Mouse (Mus musculus): Measurements from ENCODE around the gene Enox2. TPM values are rescaled to one million over a fixed set of nuclear protein-coding genes. Genes with fewer than 3 reads are reported as not detected.
"Not testable (repeated sequence)": the region's sequence is repeated elsewhere in the genome, so short reads cannot be mapped to it uniquely, and the experiment has no call there.

Gene Enox2
- polyA plus RNA-seq, 2 experiments = 2.2 to 3.1 TPM

- H3K27ac ChIP-seq = no peak overlapping the region
- ATAC-seq (ENCODE audit: insufficient read depth) (no peak), DNase-seq (ENCODE audit: low read depth in 3 of 3, low spot score in 3 of 3) (no peak)
- no peaks in the 10 kb centered on the region for H3K4me1 ChIP-seq (replicated peaks; ENCODE audit: control insufficient read depth in 2 of 2, insufficient read depth in 2 of 2, low read length in 1 of 2)
- no peak overlapping the region for H3K9ac ChIP-seq (replicated peaks)
- no peak overlapping the region for H3K4me3 ChIP-seq (ENCODE audit: insufficient read depth in 1 of 2, low read depth in 2 of 2, low read length in 2 of 2)
- 65% methylated on average over 3 of the region's 3 CpGs for WGBS (ENCODE audit: insufficient replicate concordance)
- H3K4me2 ChIP-seq (ENCODE audit: low read depth) = no peak overlapping the region
- H3K36me3 ChIP-seq (replicated peaks; ENCODE audit: control insufficient read depth, insufficient read depth, low read depth) = no peaks in the 10 kb centered on the region
- H3K27me3 ChIP-seq (ENCODE audit: control insufficient read depth, insufficient read depth, low read length) = no peaks in the 10 kb centered on the region
- TF ChIP-seq EP300 (IDR thresholded peaks at IDR 0.05; ENCODE audit: low read depth) (no peak), CTCF (IDR thresholded peaks at IDR 0.05; ENCODE audit: low read depth) (no peak)
- H3K9me3 ChIP-seq (ENCODE audit: control insufficient read depth, low read length) = no peaks in the 10 kb centered on the region
These were observed 109.4 kb downstream of the Enox2 start for GRCm38 (mm10) chrX:49178670-49179069.

DNA sequence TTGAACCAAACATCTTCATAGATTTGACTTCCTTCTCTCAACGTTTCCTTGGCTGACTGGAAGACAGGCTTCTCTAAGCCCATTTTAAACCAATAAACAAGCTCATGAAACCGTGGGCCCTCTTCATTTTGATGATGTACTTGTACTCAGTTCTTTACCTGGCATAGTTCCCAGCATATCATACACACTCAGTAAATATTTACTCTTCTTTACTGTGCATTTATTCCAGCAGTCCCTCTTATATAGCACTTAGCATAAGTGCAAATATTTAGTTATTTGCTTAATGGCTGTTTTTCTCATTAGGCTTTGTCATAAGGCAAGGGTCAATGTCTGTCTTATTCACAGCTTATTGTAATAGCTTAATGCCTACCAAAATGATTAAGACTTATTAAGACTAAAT is 133.8 kb downstream of the Enox2 start:
- H3K9me3 ChIP-seq (ENCODE audit: control insufficient read depth, low read length) = no peaks in the 10 kb centered on the region
- no peak for TF ChIP-seq CTCF (IDR thresholded peaks at IDR 0.05; ENCODE audit: low read depth)
- no peak for TF ChIP-seq EP300 (IDR thresholded peaks at IDR 0.05; ENCODE audit: low read depth)
- ATAC-seq (ENCODE audit: insufficient read depth) (no peak), DNase-seq (ENCODE audit: low read depth in 3 of 3, low spot score in 3 of 3) (no peak)
- 54% methylated on average over 2 of the region's 2 CpGs for WGBS (ENCODE audit: insufficient replicate concordance)
- H3K27ac ChIP-seq = no peak overlapping the region
- no peak overlapping the region for H3K4me3 ChIP-seq (ENCODE audit: insufficient read depth in 1 of 2, low read depth in 2 of 2, low read length in 2 of 2)
- no peaks in the 10 kb centered on the region for H3K36me3 ChIP-seq (replicated peaks; ENCODE audit: control insufficient read depth, insufficient read depth, low read depth)
- H3K4me1 ChIP-seq (replicated peaks; ENCODE audit: control insufficient read depth in 2 of 2, insufficient read depth in 2 of 2, low read length in 1 of 2) = no peaks in the 10 kb centered on the region
- H3K9ac ChIP-seq (replicated peaks) = no peak overlapping the region
- H3K27me3 ChIP-seq (ENCODE audit: control insufficient read depth, insufficient read depth, low read length) = no peaks in the 10 kb centered on the region
- H3K4me2 ChIP-seq (ENCODE audit: low read depth) = no peak overlapping the region

- DNase-seq (ENCODE audit: low read depth in 3 of 3, low spot score in 3 of 3) (no peak), ATAC-seq (ENCODE audit: insufficient read depth) (no peak)
- no peak overlapping the region for H3K27ac ChIP-seq
- no peaks in the 10 kb centered on the region for H3K27me3 ChIP-seq (ENCODE audit: control insufficient read depth, insufficient read depth, low read length)
- WGBS (ENCODE audit: insufficient replicate concordance) = 76% methylated on average over 3 of the region's 3 CpGs
- H3K9ac ChIP-seq (replicated peaks) = no peak overlapping the region
- no peaks in the 10 kb centered on the region for H3K36me3 ChIP-seq (replicated peaks; ENCODE audit: control insufficient read depth, insufficient read depth, low read depth)
- H3K4me1 ChIP-seq (replicated peaks; ENCODE audit: control insufficient read depth in 2 of 2, insufficient read depth in 2 of 2, low read length in 1 of 2) = no peaks in the 10 kb centered on the region
- no peak overlapping the region for H3K4me3 ChIP-seq (ENCODE audit: insufficient read depth in 1 of 2, low read depth in 2 of 2, low read length in 2 of 2)
- TF ChIP-seq EP300 (IDR thresholded peaks at IDR 0.05; ENCODE audit: low read depth) (no peak), CTCF (IDR thresholded peaks at IDR 0.05; ENCODE audit: low read depth) (no peak)
- H3K9me3 ChIP-seq (ENCODE audit: control insufficient read depth, low read length) = no peaks in the 10 kb centered on the region
- H3K4me2 ChIP-seq (ENCODE audit: low read depth) = no peak overlapping the region
These were observed 163.2 kb downstream of the Enox2 start for GRCm38 (mm10) chrX:49124774-49125429.

GRCm38 (mm10) chrX:49116465-49116864 is 171.6 kb downstream of the Enox2 start:
- DNase-seq (ENCODE audit: low read depth in 3 of 3, low spot score in 3 of 3) (no peak), ATAC-seq (ENCODE audit: insufficient read depth) (no peak)
- H3K4me1 ChIP-seq (replicated peaks; ENCODE audit: control insufficient read depth in 2 of 2, insufficient read depth in 2 of 2, low read length in 1 of 2) = no peaks in the 10 kb centered on the region
- no peaks in the 10 kb centered on the region for H3K36me3 ChIP-seq (replicated peaks; ENCODE audit: control insufficient read depth, insufficient read depth, low read depth)
- no peak for TF ChIP-seq EP300 (IDR thresholded peaks at IDR 0.05; ENCODE audit: low read depth)
- TF ChIP-seq CTCF (IDR thresholded peaks at IDR 0.05; ENCODE audit: low read depth) = no peak
- no peaks in the 10 kb centered on the region for H3K9me3 ChIP-seq (ENCODE audit: control insufficient read depth, low read length)
- H3K27ac ChIP-seq = no peak overlapping the region
- no peak overlapping the region for H3K4me3 ChIP-seq (ENCODE audit: insufficient read depth in 1 of 2, low read depth in 2 of 2, low read length in 2 of 2)
- no peak overlapping the region for H3K4me2 ChIP-seq (ENCODE audit: low read depth)
- H3K27me3 ChIP-seq (ENCODE audit: control insufficient read depth, insufficient read depth, low read length) = no peaks in the 10 kb centered on the region
- WGBS (ENCODE audit: insufficient replicate concordance) = 33% methylated on average over 3 of the region's 3 CpGs
- no peak overlapping the region for H3K9ac ChIP-seq (replicated peaks)

DNA sequence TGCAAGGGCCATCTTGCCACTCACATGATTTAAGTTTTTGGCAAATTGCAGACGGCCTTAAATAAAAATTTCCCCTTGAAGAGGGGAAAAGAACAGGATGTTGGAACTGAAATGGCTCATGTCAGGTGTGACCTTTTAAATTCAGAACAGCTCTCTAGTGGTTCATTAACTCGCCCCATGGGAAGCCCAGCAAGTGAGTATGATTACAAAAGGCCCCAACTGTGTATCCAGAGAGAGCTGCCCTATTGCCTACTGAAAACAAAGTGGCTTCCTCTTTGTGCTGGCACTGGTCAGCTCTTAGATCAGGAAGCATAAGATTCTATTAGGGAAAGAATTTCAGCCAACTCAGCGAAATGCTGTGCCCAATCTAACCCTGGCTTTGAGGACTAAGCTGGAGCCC is 175.6 kb downstream of the Enox2 start:
- H3K9ac ChIP-seq (replicated peaks) = no peak overlapping the region
- no peak overlapping the region for H3K4me3 ChIP-seq (ENCODE audit: insufficient read depth in 1 of 2, low read depth in 2 of 2, low read length in 2 of 2)
- H3K4me1 ChIP-seq (replicated peaks; ENCODE audit: control insufficient read depth in 2 of 2, insufficient read depth in 2 of 2, low read length in 1 of 2) = no peaks in the 10 kb centered on the region
- H3K36me3 ChIP-seq (replicated peaks; ENCODE audit: control insufficient read depth, insufficient read depth, low read depth) = no peaks in the 10 kb centered on the region
- no peak for DNase-seq (ENCODE audit: low read depth in 3 of 3, low spot score in 3 of 3)
- ATAC-seq (ENCODE audit: insufficient read depth) = no peak
- H3K27ac ChIP-seq = no peak overlapping the region
- no peaks in the 10 kb centered on the region for H3K9me3 ChIP-seq (ENCODE audit: control insufficient read depth, low read length)
- no peak overlapping the region for H3K4me2 ChIP-seq (ENCODE audit: low read depth)
- 54% methylated on average over 3 of the region's 3 CpGs for WGBS (ENCODE audit: insufficient replicate concordance)
- H3K27me3 ChIP-seq (ENCODE audit: control insufficient read depth, insufficient read depth, low read length) = no peaks in the 10 kb centered on the region
- no peak for TF ChIP-seq CTCF (IDR thresholded peaks at IDR 0.05; ENCODE audit: low read depth)
- TF ChIP-seq EP300 (IDR thresholded peaks at IDR 0.05; ENCODE audit: low read depth) = no peak

- H3K9me3 ChIP-seq (ENCODE audit: control insufficient read depth, low read length); H3K4me3 ChIP-seq (ENCODE audit: insufficient read depth in 1 of 2, low read depth in 2 of 2, low read length in 2 of 2); ATAC-seq (ENCODE audit: insufficient read depth); H3K36me3 ChIP-seq (replicated peaks; ENCODE audit: control insufficient read depth, insufficient read depth, low read depth); H3K27me3 ChIP-seq (ENCODE audit: control insufficient read depth, insufficient read depth, low read length); H3K4me1 ChIP-seq (replicated peaks; ENCODE audit: control insufficient read depth in 2 of 2, insufficient read depth in 2 of 2, low read length in 1 of 2); H3K9ac ChIP-seq (replicated peaks); H3K4me2 ChIP-seq (ENCODE audit: low read depth); DNase-seq (ENCODE audit: low read depth in 3 of 3, low spot score in 3 of 3); H3K27ac ChIP-seq: not testable (repeated sequence)
- WGBS (ENCODE audit: insufficient replicate concordance) = 74% methylated on average over 1 of the region's 1 CpGs
These were observed 187.5 kb downstream of the Enox2 start for GRCm38 (mm10) chrX:49100542-49100941.
